In the genomic region with DNA sequence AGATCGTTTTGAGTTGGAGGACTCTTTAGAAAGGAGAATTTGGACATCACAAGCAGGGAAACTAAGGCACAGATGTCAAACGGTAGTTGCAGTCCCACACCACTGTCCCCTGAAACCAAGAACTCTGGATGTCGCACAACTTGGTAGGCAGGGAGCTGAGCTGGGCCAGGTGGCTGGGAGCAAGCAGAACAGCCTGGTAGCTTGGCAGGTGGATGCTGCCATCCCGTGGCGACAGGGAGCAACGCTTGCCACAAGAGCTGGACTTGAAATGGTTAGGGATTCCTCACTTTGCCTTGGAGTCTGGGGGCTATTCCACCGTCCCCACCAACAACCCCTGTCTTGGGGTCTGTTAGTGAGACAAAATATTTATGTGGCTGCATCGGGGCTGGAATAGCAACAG, we compare ENCODE assay signal across 9 mouse cellular contexts. TPM values are rescaled to one million over a fixed set of nuclear protein-coding genes. Genes with fewer than 3 reads are reported as not detected.
DNase-seq lines count a peak whose midpoint lies in the region; ATAC-seq lines count a peak whose summit lies in the region.
"Had no signal": no experiment of that assay in that cellular context is flagged by ENCODE, and none has a peak within 500 bp of the region (broad histone marks: within the 10 kb centered on the region; RNA-seq: fewer than 3 reads in every experiment).

No protein-coding gene starts in this region.

- intact Hi-C loops in heart, postnatal 36 days (cut with DNase I) = loop anchor here (1.0 to 5.0 kb wide), 5 partner anchors 106 to 431 kb away; no protein-coding TSS in a partner anchor

- no peak overlapping the region for H3K9ac ChIP-seq in forebrain, embryonic 13.5 days
- H3K9ac ChIP-seq in lung, embryonic 16.5 days (ENCODE audit: low read length) = no peak overlapping the region
- H3K9ac ChIP-seq: heart, embryonic 13.5 days had no signal

- no peak overlapping the region for H3K27ac ChIP-seq in forebrain, embryonic 13.5 days
- H3K27ac ChIP-seq in lung, embryonic 16.5 days (ENCODE audit: low read length) = no peak overlapping the region
- H3K27ac ChIP-seq: heart, embryonic 13.5 days had no signal

- peak; percentile 91 for DNase-seq in ES-CJ7 (ENCODE audit: low read depth, low spot score)
- DNase-seq in heart, postnatal 36 days = peak; percentile 68 to 73
- DNase-seq in layer of hippocampus, adult 18-20 months (ENCODE audit: low spot score in 2 of 2) = peak; percentile 84 to 92
- peak; percentile 91 for DNase-seq in retina, embryonic 14.5 days (ENCODE audit: low spot score)
- peak; percentile 57 to 62 for DNase-seq in urinary bladder, adult 18-20 months (ENCODE audit: low spot score in 2 of 2)

- H3K4me1 ChIP-seq in forebrain, embryonic 13.5 days = peaks cover 46% of the 10 kb centered on the region
- H3K4me1 ChIP-seq in lung, embryonic 16.5 days (replicated peaks; ENCODE audit: control insufficient read depth, insufficient read depth, low read length) = peaks cover 3% of the 10 kb centered on the region; the same call in 1 of the 2 replicates

- no peaks in the 10 kb centered on the region for H3K36me3 ChIP-seq in forebrain, embryonic 13.5 days (ENCODE audit: poor library complexity, severe bottlenecking)
- no peaks in the 10 kb centered on the region for H3K36me3 ChIP-seq in lung, embryonic 16.5 days (ENCODE audit: control insufficient read depth, insufficient read depth, low read length)
- H3K36me3 ChIP-seq: heart, embryonic 13.5 days had no signal

- no peaks in the 10 kb centered on the region for H3K9me3 ChIP-seq in forebrain, embryonic 13.5 days (replicated peaks)
- peaks cover 4% of the 10 kb centered on the region; the same call in 1 of the 2 replicates for H3K9me3 ChIP-seq in lung, embryonic 16.5 days (ENCODE audit: control insufficient read depth, low read length)

- H3K27me3 ChIP-seq in forebrain, embryonic 13.5 days = peaks cover 49% of the 10 kb centered on the region
- H3K27me3 ChIP-seq in lung, embryonic 16.5 days (ENCODE audit: control insufficient read depth, insufficient read depth, low read depth, low read length) = peaks cover 50% of the 10 kb centered on the region

- peak; percentile 47; the same call in 1 of the 2 replicates for ATAC-seq in cerebellum, adult (ENCODE audit: insufficient number of reproducible peaks, low FRiP score, low TSS enrichment)
- peak; percentile 90 for ATAC-seq in forebrain, embryonic 13.5 days
- peak; percentile 71 for ATAC-seq in lung, embryonic 16.5 days (ENCODE audit: low read depth)

- 0% methylated on average over 8 of the region's 8 CpGs for WGBS in forebrain, embryonic 13.5 days
- under 1% methylated on average over 8 of the region's 8 CpGs for WGBS in lung, embryonic 16.5 days

- H3K4me3 ChIP-seq in forebrain, embryonic 13.5 days = no peak overlapping the region
- no peak overlapping the region for H3K4me3 ChIP-seq in lung, embryonic 16.5 days (ENCODE audit: low read length)
- H3K4me3 ChIP-seq: heart, embryonic 13.5 days had no signal

- H3K4me2 ChIP-seq in forebrain, embryonic 13.5 days = peak overlapping the region; percentile 94
- H3K4me2 ChIP-seq in lung, embryonic 16.5 days (ENCODE audit: low read depth, low read length) = no peak overlapping the region

RNA-seq across cellular contexts. Expression of gene Wnt7b, which starts 0.8 kb away (rescaled TPM):
- polyA plus RNA-seq in forebrain, embryonic 13.5 days (2015; fragmentation: Nextera tagmentation; extraction: Ambion mirVana) = 84.0 and 92.2 TPM in 2 replicates
- total RNA-seq in heart, postnatal 36 days (2021) = under 1 TPM; 0.11 to 0.25 TPM
- 10 to 100 TPM; 43.3 to 53.8 TPM for total RNA-seq in layer of hippocampus, adult 18-20 months (2021)
- 40.2 and 44.8 TPM in 2 replicates for polyA plus RNA-seq in lung, embryonic 16.5 days (2015; fragmentation: Nextera tagmentation; extraction: Ambion mirVana)

Comparison
In these comparisons a context has a peak if more than half of its experiments do, and no peak if none do; other contexts are left out.
1. RNA of gene Wnt7b, which starts 0.8 kb away (total RNA-seq): 43.3 to 53.8 TPM in layer of hippocampus, adult 18-20 months; 0.11 to 0.25 TPM in heart, postnatal 36 days; every median in the first group is over 10 times any median in the second.
2. Peak in every context shown above with its lines, with median percentiles within 50 percentile points of each other: DNase-seq and ATAC-seq.